Mouse (Mus musculus): ENCODE results near the gene Tmem176b.
"Not testable (repeated sequence)": the region's sequence is repeated elsewhere in the genome, so short reads cannot be mapped to it uniquely, and the experiment has no call there.

The Tmem176b gene

DNA sequence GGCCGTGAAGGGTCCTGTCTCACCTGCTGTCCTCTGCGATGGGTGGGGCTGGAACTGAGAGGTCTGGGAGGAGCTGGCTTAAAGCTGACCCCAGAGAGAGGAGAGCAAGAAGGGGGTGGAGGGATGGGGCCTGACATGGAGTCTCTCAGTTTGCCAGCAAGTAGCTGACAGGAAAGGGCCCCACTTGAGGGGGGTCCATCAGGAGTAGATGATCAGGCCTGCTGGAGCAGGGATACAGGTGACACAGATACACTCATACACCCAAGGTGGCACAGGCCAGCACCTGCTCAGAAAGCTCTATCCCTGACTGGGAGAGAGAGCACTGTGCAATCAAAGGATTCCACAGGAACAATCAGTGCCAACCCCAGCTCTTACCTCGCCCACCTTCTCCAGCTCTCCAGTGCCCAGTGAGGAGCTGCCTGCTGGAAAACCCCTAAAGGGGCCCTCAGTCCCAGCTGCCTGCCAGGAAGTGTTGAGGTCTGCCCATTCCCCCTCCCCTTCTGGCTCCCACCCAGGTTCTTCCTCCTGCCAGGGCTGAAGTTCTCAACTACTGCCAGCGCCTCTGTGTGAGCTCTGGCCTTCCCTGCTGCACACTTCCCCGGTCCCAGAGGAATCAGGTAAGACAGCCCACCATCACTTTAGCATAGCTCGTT, at the start of gene Tmem176b:
Tmem176b (minus strand) TSS at position 524 of the 653 bp plus-strand sequence.
- peak; percentile 38 for DNase-seq (ENCODE audit: low read depth)

DNA sequence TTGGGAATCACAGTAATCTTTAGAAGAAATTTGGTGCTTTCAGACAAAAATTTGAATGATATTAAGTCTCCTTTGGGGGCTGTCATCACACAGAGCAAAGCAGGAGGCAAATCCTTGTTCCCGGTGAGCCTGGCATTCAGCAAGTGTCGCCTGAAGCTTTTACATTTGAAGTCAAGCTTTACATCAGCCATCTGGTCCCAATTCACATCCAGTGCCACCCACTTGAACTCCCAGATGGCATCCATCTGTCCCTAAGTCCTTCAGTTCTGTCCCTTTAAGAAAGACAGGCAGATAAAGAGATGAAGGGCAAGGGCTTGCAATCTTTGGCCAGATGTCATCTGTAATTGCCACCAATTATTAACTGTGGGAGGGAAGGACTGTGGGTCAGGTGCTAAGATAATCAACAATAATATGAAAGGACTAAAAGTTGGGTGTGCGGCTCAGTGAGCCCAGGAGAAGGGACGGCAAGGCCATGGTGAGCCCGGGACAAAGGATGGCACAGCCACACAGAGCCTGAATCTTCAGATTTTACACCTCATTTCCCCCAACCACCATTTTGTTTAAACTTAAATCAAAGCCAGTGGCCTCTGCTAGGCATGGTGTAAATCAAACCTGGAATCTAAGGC, 35.3 kb upstream of the Tmem176b start:
- DNase-seq (ENCODE audit: low read depth) = no peak

DNA sequence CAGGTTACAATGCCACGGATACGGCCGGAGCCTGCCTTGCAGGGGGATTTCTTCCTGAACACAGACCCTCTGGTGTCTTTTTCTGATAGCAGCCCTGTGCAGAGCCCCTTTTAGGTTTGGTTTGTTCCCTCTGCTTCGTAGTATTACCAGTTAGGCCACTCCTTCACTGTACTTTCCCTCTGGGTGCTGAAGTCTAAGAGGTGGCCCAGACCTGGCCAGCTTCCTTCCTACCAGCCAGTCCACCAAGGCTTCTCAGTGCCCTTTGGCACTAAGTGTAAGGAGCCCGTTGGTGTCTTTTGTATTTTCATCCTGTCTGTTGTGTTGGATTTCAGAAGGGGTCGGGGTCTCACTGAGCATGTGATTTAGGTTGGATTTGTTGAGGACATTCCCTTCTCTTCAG, 34.2 kb upstream of the Tmem176b start:
- no peak for DNase-seq (ENCODE audit: low read depth)

DNA sequence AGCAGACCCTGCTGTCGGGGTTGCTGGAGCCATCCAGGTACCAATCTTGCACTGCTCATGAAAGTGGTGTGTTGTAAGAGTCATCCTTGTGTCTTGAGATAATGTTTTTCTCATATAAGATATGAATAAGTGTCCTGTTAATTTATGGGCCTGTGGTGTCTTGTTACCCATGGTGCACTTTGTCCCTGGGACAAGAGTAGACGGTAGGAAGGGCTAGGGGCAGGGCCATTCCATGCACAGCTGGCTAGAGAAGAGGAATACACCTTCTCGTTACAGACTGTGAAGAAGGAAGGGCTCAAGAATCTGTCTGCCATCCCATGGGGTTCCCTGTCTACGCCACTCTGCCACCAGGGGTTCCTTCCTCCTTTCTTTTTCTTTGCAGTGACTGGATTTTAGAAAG, 33.3 kb upstream of the Tmem176b start:
- DNase-seq (ENCODE audit: low read depth) = no peak

DNA sequence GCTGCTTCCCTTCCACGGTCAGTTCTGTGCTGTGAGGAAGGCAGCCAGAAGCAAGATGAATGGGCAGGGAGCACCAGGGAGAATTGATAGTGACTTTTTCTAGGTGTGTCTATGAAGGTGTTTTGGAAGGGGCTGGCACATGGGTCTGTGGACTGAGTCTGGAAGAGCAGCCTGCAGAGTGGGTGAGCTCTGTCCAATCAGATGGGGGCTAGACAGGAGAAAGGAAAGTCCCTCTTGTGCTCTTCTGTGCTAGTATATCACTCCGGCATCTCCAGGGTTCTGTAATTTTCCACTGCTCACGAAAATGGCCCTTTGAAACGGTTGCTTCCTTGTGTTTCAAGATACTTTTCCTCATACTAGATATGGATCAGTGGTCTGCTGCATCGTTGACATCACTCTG, 31.3 kb upstream of the Tmem176b start, which contains the start of gene Aoc1:
Aoc1 (plus strand) TSS at position 301 of the 400 bp plus-strand sequence.
- DNase-seq (ENCODE audit: low read depth) = no peak

DNA sequence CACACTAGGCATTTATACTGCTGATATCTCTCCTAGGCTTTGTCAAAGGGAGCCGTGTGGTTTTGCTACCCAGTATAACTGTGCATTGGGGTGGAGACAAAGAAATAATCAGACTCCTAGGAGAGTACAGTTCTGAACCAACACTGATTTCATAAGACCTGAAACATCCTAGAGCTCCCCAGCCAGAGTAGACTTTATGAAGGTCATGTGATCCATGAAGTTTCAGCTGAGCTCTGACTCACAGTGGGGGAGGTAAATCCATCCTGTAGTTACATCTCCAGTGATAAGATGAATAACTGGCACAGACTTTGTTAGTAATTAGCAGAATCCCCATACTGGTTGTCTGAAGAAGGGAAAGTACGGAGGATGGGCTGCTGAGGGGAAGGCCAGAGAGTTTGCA, 28.5 kb upstream of the Tmem176b start:
- DNase-seq (ENCODE audit: low read depth) = no peak

DNA sequence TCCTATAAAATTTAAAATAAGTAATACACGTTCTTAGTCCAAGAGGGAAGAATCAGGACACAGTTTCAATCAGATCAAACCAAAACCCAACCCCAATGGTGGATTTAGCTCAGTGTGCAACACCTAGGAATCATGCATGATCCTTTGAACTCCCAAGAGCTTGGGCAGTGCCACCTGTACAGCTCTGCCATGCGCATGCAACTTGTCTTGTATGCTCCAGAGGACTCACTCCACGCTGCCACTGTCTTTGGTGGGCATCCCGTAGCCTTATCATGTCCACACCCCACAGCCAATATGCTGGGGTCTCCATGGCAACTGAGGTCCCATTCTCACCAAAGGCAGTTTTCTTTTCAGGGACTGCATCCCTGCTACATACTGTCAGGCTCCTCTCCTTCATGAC, 25.9 kb upstream of the Tmem176b start:
- DNase-seq (ENCODE audit: low read depth) = no peak

DNA sequence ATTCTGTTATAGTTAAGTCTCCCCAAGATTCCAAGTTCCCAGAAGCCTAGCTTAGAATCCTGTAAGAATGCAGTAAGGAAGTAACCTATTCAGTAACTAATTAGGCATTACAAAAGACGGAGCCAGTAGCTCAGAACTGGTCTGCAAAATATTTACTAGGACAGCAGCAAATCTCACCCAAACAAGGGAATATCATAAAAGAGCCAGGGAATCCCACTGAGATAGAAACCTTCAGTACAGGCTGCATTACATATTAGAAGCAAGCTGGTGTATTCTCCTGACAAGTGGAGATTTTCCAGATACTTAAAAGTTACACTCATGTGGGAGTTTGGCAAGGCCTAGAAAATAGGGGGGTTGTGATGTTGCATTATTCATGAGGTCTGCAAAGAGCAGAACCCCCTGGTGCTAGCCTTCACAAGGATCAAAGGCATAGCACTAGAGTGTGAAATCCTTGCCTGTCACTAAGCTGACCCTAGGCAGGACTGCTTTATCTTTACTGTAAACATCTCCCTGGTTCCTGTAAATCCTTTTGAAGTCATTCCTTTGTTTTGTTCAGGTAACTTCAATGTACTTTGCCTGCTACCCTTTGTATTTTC, 25.2 kb upstream of the Tmem176b start:
- DNase-seq (ENCODE audit: low read depth) = not testable (repeated sequence)

DNA sequence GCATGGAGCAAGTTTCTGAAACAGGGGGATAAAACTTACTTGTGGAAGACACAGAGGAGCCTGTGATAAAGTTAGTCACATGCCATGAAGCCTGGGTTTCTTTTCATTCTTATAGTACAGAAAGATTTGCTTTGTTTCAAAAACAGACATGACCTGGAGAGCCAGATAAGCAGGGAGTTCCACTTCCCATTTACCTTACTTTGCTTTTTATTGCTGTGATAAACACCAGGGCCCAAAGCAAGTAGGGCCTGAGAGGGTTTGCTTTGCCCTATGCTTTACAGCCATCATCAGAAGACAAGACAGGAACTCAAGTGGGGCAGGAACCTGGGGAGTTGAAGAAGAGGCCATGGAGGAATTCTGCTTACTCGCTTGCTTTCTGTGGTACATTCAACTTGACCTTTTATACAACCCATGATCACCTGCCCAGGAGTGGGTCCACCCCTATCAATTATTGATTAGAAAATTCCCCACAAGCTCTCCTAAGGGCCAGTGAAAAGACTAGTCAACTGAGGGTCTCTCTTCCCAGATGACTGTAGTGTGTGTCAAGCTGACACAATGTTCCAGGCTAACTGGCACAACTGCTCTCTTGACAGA, 24.0 kb upstream of the Tmem176b start:
- no peak for DNase-seq (ENCODE audit: low read depth)

DNA sequence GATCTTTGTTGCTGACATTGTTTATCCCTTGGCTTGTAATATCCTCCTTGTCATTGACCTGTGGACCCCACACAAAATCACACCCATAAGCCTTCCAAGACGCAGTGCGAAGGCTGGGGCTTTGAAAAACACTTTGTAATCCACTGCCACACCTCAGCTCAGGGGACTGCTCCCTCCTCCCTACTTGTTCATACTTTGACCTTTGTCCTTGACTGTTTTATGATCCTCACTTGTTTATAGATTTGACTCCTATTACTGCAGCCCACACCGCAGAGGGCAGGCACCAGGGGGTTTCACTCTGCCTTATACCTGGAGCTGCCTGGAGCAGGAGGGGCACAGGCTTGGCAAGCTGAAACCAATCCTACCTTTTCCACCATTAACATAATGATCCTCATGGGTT, 23.4 kb upstream of the Tmem176b start:
- no peak for DNase-seq (ENCODE audit: low read depth)

DNA sequence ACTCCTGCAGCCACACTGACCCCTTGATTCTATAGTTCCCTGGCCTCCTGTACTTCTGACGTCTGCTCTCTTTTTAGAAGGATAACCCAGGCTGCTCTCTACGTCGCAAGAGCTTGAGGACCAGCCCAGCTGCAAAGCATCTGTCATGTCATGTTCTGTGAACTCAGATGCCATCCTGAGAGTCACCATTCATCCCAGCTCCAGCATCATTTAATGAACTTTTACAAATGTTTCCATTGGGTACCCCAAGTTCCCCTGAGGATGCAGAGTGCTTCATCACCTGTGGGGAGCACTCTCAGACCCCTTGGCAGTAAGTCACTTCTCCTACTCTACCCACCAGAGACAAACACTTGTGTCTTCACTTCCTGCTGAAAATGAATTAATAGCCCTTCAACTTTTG, 22.9 kb upstream of the Tmem176b start:
- no peak for DNase-seq (ENCODE audit: low read depth)

DNA sequence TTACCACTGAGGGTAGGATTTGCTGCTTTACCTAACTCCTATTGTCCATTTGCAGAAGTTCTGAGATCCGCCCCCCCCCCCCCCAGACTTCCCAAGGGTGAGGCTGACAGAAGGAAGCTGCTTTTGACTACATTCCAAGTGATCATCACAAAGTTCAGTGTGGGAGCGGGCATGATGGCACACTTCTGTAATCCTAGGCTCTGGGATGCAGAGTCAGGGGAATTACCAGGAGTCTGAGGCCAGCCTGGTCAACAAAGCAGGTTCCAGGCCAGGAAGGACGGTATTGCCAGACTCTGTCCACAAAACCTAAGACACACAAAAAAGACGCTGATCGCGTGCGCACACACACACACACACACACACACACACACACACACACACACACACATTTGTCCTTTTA, 22.2 kb upstream of the Tmem176b start:
- no peak for DNase-seq (ENCODE audit: low read depth)

DNA sequence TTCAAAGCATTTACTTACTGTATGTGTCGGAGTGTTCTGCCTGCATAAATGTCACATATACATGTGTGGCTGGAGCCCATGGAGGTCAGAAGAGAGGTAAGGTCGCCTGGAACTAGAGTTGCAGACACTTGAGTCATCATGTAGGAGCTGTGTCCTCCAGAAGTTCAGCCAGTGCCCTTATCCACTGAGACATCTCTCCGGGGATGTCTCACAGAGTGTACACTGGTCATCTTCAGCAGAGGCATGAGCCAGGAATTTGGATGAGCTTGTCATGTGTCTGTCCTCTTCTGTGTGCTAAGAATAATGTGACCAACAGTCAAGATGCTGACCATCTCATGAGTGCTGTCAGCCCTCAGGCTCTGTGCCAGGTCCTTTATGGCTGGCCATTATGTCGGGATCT, 21.5 kb upstream of the Tmem176b start:
- no peak for DNase-seq (ENCODE audit: low read depth)

DNA sequence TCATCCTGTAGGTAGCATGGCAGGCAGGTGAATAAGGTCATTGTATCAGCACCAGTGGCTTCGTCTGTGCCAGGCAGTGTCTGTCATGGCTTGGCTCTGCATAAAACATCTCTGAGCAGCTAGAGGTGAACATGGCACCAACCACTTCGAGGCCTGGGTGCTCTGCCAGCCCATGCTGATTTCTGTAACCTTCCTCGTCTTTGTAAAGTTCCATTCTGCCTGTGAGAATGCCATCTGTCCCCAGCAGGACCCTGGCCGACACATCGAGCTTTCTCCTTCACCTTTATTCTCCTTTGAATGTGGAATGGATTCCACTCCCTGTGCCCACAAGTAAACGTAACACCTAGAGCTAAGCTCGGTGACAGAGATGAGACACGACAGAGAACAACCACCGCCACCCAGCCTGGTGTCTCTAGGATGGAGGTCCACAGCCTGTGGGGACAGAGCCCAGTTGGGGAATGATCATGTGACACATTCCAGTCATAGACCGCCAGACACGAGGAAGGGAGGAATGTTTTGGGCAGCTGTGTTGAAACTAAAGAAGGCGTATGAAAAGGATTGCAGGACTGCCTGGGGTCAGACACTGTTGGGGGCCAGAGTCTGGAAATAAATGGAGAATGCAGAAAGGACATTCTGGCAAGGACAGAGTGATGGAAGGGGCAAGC, 20.5 kb upstream of the Tmem176b start:
- DNase-seq (ENCODE audit: low read depth) = no peak

DNA sequence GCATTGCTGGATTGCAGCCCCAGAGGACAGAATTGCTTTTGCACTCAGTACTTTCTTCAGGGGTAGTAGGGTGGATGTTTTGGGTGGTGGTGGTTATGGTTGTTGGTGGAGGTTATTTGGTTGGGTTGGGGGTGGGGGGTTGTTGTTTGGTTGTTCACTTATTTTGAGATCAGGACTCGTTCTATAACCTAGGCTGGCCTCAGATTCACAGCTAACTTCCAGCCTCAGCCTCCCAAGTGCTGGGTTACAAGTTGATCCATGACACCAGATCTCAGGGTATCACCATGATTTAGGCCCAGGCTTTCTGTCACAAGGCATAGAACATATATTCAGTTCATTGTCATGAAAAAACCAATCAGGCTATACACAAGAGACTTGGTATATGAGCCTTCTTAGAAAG, 19.6 kb upstream of the Tmem176b start:
- DNase-seq (ENCODE audit: low read depth) = no peak

DNA sequence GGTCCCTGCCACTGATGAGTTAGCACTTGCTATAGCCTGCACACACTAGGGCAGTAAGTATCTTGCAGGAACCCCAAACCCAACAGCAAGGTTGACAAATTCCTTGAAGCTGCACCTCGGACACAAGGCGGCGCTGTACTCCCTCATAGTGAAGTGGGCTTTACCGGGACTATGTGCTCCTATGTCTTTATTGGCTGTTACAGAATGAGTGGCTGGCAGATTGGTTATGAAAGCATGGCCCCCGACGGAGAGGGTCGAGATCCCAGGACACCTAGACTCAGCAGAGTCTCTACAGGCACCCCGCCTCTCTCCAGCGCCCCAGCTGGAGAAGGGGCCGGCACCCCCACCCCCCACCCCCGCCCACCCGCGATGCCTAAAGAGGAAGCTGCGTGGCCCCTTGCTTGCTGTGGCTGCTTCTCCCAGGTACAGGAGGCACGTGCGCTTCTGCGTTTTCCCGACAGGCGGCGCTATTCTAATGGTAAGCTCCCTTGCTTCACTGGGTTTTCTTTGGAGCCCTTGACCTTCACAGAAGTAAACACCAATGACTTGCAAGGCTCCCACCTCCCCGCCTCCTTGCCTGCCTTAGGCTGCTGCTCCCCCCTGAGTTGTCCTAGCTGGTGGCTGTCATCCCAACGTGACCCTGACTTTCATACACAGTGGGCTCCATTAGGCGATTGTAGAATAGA, 19.0 kb upstream of the Tmem176b start:
- peak; percentile 76 for DNase-seq (ENCODE audit: low read depth)

DNA sequence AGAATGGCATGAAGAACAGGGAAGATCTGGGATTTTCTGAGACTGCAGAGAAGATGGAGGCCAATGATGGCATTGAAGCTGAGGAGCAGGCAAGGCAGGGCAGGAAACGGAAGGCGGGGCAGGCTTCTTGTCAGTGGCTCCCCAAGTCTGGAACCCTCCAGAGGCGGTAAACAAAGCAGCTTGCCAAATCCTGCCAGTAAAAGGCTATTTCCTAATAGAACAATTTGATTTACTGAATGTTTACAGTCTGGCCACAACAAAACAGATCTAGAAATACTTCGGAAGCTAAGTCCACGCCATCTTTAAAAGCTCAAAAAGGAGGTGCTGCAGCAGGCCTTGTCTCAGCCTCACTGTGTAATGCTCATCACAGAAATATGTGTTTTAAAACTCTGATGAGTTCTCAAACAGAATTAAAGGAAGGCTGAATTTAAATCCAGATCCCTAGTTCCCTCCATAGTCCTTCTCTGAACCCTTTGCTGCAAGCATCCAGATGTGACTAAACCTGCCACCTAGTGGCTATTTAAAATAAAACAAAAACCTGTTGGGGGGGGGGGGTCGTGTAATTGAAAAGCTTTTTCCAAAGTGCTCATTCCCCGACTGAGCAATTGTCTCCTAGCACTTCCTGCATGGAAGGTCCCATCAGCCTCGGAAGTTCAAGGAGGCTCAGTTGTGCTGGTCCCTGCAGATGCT, 16.5 kb upstream of the Tmem176b start:
- no peak for DNase-seq (ENCODE audit: low read depth)

DNA sequence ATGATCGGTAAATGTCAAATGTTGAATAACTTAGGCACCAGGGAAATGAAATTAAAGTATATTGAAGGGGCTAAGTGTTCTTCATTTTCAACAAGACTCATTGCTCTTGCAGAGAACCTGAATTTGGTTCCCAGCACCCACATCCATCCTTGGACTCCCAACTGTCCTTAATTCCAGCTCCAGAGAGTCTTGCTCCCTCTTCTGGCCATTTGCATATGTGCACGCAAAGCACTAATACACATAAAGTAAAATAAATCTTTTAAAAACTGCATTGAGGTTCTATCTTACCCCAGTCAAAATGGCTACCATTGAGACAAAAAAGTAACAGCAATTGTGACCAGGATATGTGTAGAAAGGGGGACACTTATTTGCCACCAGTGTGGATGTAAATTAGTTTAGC, 12.9 kb upstream of the Tmem176b start:
- DNase-seq (ENCODE audit: low read depth) = no peak

DNA sequence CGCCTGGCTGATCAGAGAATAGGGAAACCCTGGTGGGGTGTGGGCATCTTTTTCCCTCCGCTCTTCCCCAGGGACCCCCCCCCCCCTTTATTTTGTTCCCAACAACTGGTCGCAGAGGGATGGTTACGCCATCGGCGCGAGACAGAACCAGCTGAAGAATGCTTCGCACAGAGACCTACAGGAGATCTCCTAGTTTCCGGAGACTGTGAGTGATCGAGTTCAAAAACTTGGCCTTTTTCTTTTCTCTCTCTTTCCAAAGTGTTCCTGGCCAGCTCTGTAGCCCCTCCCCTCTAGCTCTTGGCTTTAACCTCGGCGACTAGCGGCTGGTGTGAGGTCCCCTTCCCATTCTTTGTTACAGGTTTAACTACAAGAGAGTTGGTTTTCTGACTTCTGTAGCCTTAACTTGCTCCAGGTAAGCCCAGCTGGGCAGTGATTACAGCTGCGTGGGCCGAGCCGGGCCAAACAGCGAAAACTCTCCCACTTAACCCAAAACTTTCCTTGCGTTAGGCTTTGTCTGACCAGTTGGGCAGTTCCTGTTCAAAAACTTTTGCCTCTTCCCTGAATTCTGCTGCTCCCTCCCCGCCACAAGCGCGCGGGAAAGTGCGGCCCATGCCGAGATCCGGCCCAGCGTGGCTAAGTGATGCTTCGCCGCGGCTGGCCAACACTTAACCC, 10.7 kb upstream of the Tmem176b start:
- no peak for DNase-seq (ENCODE audit: low read depth)

DNA sequence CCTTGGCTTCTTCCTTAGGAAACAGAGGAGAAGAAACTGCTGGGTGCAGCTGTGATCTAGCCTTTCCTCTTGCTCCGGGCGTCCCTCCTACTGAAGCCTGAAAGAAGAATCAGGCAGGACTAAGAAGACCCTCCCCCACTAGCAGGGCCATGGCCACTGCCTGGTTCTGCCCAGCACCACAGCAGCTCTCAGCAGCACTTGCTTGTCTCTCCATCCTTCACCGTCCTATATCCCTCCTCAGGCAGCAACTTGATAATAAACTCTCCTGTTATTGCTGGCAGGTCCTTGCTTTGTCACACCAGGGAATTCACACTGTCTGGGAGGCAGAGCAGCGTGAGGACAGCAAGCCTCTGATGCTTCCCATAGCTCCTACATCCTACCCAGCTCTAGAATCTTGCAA, 3.8 kb upstream of the Tmem176b start:
- no peak for DNase-seq (ENCODE audit: low read depth)
